Mouse (Mus musculus) ES-Bruce4 (cell line): ENCODE data around the gene BC049352. TPM values are rescaled to one million over a fixed set of nuclear protein-coding genes. Genes with fewer than 3 reads are reported as not detected.

ENCODE experiments used
- H3K27ac ChIP-seq: 2 replicates; pipeline ENCODE4 v1.5.1; 2012; ENCODE audit warnings: low read length, inconsistent platforms; ENCODE audit not compliant: insufficient read depth
- H3K27me3 ChIP-seq: 2 replicates; pipeline ENCODE4 v1.6.1; 2012; ENCODE audit warnings: mild to moderate bottlenecking, low read length, inconsistent platforms; ENCODE audit not compliant: control insufficient read depth, poor library complexity, insufficient read depth, severe bottlenecking
- H3K36me3 ChIP-seq: 2 replicates; pipeline ENCODE4 v1.6.1; 2012; ENCODE audit warnings: inconsistent platforms, mild to moderate bottlenecking, low read length, moderate library complexity; ENCODE audit not compliant: control insufficient read depth, poor library complexity, insufficient read depth, severe bottlenecking
- H3K4me1 ChIP-seq: one replicate; pipeline ENCODE4 v1.8.1; 2011; ENCODE audit warnings: low read length; ENCODE audit not compliant: control insufficient read depth, insufficient read depth
- H3K4me3 ChIP-seq: 2 replicates; pipeline ENCODE4 v1.5.1; 2011; ENCODE audit warnings: low read depth, mild to moderate bottlenecking, low read length
- H3K9ac ChIP-seq: 2 replicates; pipeline ENCODE4 v1.6.1; 2012; ENCODE audit warnings: low read depth, mild to moderate bottlenecking, inconsistent platforms; ENCODE audit not compliant: poor library complexity, severe bottlenecking
- H3K9me3 ChIP-seq: replicated peaks from 2 replicates; pipeline ENCODE4 v1.6.1; 2012; ENCODE audit warnings: mild to moderate bottlenecking, low read length, inconsistent platforms; ENCODE audit not compliant: control insufficient read depth, poor library complexity, insufficient read depth, severe bottlenecking
- CTCF ChIP-seq: IDR thresholded peaks from one replicate; pipeline ENCODE4 v1.8.1; 2011; ENCODE audit warnings: low read depth, low read length
- EP300 ChIP-seq: IDR thresholded peaks from 2 replicates; pipeline ENCODE4 v1.6.1; 2011; ENCODE audit warnings: low read depth, low read length; ENCODE audit not compliant: insufficient read depth
- POLR2A ChIP-seq: IDR thresholded peaks from one replicate; pipeline ENCODE4 v1.8.1; 2011; ENCODE audit warnings: low read length; ENCODE audit not compliant: insufficient read depth
- polyA plus RNA-seq: library from polyadenylated mRNA; stranded (reverse); fragments of >200 nt; gene quantifications from 2 replicates; pipeline ENCODE4 v1.2.4, GENCODE M21; 2011; ENCODE audit warnings: low read depth; ENCODE audit not compliant: missing spikeins, insufficient read depth, insufficient read length

The BC049352 gene
- polyA plus RNA-seq, 1 experiment = not detected

GRCm38 (mm10) chr9:45140945-45141344, 40.9 kb upstream of the BC049352 start:
- Histone ChIP-seq H3K9me3 (no peaks in the 10 kb centered on the region), H3K27ac (no peak overlapping the region), H3K36me3 (no peaks in the 10 kb centered on the region), H3K9ac (no peak overlapping the region), H3K4me1 (no peaks in the 10 kb centered on the region), H3K27me3 (peaks cover 1% of the 10 kb centered on the region; the same call in 1 of the 2 replicates), H3K4me3 (no peak overlapping the region)
- TF ChIP-seq EP300 = no peak
- no peak for TF ChIP-seq CTCF
- no peak for TF ChIP-seq POLR2A

- Histone ChIP-seq H3K27ac (no peak overlapping the region), H3K9me3 (no peaks in the 10 kb centered on the region), H3K9ac (no peak overlapping the region), H3K4me3 (no peak overlapping the region), H3K4me1 (no peaks in the 10 kb centered on the region), H3K36me3 (no peaks in the 10 kb centered on the region), H3K27me3 (peaks cover 1% of the 10 kb centered on the region; the same call in 1 of the 2 replicates)
- TF ChIP-seq CTCF (no peak), EP300 (no peak), POLR2A (no peak)
Measured at GRCm38 (mm10) chr9:45142686-45143085, 39.1 kb upstream of the BC049352 start.

DNA sequence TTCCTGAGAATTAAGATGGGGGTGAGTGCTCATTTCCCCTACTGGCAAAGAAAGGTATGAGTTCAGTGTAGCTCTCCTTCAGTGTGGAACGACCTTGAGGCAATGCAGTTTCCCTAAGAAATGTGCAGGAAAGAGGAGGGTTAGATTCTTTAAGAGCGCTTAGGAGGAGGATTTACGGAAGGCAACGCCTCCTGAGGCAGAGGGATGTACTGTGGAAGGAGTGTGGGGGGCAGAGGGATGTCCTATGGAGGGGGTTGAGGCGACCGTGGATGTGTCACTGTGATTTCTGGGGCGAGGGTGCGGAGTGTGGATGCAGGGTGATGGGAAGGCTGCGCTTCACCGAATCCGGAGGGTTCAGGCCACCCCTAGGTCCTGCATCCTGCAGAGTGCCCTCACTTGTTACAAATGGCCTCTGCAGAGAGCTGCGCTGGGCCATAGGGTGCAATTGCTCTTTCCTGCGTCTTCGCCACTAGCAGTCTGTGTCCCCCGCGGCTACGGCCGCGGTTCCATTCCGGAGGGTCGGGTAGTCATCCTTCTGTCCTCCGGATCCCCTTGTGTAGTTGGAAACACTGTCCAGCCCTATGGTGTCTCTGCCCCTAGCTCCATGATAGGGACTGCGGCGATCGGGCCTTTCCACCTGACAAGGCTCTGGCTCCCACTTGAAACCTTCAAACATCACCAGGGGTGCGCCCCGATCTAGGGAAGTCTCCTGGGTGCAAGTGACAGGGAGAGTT, 36.1 kb upstream of the BC049352 start:
- Histone ChIP-seq H3K4me3 (peak overlapping the region; percentile 48), H3K9me3 (no peaks in the 10 kb centered on the region)
- TF ChIP-seq CTCF (no peak), EP300 (no peak)

GRCm38 (mm10) chr9:45146267-45146597, 35.6 kb upstream of the BC049352 start:
- no peak for TF ChIP-seq CTCF
- no peaks in the 10 kb centered on the region for H3K4me1 ChIP-seq
- H3K36me3 ChIP-seq = no peaks in the 10 kb centered on the region
- no peaks in the 10 kb centered on the region for H3K27me3 ChIP-seq
- H3K9me3 ChIP-seq = no peaks in the 10 kb centered on the region
- no peak overlapping the region for H3K27ac ChIP-seq
- no peak overlapping the region for H3K9ac ChIP-seq
- H3K4me3 ChIP-seq = peak overlapping the region; percentile 48

More for the DNA sequence above, 36.1 kb upstream of the BC049352 start:
- Histone ChIP-seq H3K36me3 (no peaks in the 10 kb centered on the region), H3K27me3 (no peaks in the 10 kb centered on the region), H3K9ac (no peak overlapping the region), H3K4me1 (no peaks in the 10 kb centered on the region), H3K27ac (no peak overlapping the region)

- Histone ChIP-seq H3K36me3 (no peaks in the 10 kb centered on the region), H3K27ac (no peak overlapping the region), H3K4me3 (no peak overlapping the region), H3K9me3 (no peaks in the 10 kb centered on the region), H3K27me3 (no peaks in the 10 kb centered on the region), H3K9ac (no peak overlapping the region), H3K4me1 (no peaks in the 10 kb centered on the region)
- TF ChIP-seq EP300 = no peak
Measured at GRCm38 (mm10) chr9:45150933-45151332, 30.9 kb upstream of the BC049352 start.

DNA sequence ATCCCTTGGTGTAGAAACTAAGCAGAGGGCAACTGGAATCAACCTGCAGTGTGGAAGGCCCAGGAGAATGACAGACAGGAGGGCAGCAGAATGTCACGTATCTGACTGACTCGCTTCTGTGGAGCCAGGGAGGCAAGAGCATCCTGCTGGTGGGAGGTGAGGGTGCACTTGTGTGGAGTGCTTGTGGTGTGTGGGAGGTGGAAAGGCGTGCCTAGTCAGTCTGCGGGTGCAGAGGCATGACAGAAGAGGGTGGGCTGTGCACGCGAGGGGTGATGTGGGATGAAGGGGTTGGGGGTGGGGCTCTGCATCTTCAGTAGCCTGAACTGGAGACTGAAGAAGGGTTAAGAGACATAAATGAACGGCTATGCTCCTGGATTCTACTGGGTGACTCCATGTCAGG, 28.4 kb upstream of the BC049352 start:
- H3K27me3 ChIP-seq = no peaks in the 10 kb centered on the region
- no peaks in the 10 kb centered on the region for H3K9me3 ChIP-seq
- no peak overlapping the region for H3K4me3 ChIP-seq
- TF ChIP-seq CTCF = no peak
- TF ChIP-seq EP300 = no peak
- no peak for TF ChIP-seq POLR2A
- H3K4me1 ChIP-seq = no peaks in the 10 kb centered on the region
- H3K9ac ChIP-seq = no peak overlapping the region
- no peaks in the 10 kb centered on the region for H3K36me3 ChIP-seq
- no peak overlapping the region for H3K27ac ChIP-seq
